Mouse (Mus musculus) frontal cortex, postnatal 36 days (tissue): Measurements from ENCODE around the gene Chaf1a.

Experiments used
- DNase-seq, 2 experiments: peaks; one replicate each; pipeline ENCODE4 v3.0.0; 2022; ENCODE audit warnings: low spot score in 2 of 2

The Chaf1a gene

DNA sequence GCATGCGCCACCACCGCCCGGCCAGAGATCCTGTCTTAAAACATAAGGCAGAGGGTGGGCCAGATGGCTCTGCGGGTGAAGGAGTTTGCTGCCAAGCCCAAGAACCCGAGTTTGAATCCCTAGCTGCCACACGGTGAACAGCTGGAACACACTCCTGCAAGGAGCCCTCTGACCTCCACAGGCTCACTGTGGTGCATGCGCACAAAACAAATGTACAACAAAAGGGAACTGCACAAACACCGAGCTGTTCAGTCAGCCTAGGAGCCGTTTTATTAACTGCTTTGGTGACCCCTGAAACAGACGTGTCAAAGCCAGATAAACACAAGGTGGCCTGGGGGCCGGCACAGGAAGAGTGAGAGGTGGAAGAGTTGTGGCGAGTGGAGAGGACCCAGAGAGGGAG, 79.2 kb downstream of the Chaf1a start:
- DNase-seq: no peak

DNA sequence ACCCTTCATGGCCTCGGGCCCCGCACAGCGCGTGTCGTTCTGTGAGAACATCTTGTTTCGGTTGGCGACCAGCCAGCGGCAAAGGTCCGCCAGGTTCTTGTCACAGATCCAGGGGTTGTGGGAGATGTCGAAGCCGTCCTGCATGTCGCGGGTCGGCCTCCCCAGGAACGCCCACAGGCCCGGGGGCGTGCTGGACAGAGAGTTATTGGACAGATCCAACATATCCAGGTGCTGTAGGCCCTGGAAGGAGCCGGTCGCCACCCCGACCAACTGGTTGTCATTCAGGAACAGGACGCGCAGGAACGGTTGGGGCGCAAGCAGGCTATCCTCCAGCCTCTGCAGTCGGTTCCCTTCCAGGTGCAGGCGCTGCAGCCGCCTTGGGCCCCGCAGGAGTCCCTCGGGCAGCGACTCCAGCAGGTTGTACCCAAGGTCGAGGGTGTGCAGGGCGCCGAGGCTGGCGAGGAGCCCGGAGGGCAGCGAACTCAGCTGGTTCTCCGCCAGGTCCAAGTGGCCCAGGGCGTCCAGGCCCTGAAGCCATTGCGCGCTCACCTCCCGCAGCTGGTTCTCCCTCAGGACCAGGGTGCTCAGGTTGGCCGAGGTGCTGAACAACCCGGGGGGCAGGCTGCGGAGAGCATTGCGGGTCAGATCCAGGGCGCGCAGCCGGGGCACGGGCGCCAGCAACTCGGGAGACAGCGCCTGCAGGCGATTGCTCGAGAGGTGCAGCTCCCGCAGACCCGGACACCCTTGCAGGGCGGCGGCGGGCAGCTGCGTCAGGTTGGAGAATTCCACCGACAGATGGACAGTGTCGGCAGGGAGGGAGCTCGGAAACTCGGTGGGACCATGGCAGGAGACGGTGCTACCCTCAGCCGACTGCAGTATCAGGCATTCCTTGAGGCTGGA, 80.0 kb downstream of the Chaf1a start:
- no peak for DNase-seq

DNA sequence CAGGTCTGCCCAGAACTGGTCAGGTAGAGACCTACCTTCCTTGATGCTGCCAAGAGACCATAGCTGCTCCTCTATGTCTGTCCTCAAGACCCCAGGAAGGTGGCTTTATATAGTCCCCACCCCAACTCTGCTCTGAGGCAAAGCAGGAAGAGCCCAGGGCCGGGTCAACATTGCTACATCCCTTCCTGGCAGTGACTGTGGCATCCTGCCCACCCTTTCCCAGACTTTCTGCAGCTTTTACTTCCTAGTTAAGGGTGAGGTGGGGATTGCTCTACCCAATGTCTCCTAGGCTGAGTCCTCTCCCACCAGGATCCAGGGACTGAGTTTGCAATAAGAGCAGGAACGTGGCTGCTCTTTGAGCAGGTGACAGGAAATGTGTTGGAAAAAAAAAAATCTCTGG, 81.6 kb downstream of the Chaf1a start, which contains the start of gene Lrg1:
Lrg1 (minus strand) TSS at position 176 of the 400 bp plus-strand sequence.
- DNase-seq: no peak
